Mouse (Mus musculus) urinary bladder, adult 18-20 months (tissue): ENCODE data around the gene Map7.

Experiments used
- DNase-seq, 2 experiments: peaks; one replicate each; pipeline ENCODE4 v3.0.0; 2022; ENCODE audit warnings: low spot score in 2 of 2, mixed read lengths in 2 of 2

Gene Map7

DNA sequence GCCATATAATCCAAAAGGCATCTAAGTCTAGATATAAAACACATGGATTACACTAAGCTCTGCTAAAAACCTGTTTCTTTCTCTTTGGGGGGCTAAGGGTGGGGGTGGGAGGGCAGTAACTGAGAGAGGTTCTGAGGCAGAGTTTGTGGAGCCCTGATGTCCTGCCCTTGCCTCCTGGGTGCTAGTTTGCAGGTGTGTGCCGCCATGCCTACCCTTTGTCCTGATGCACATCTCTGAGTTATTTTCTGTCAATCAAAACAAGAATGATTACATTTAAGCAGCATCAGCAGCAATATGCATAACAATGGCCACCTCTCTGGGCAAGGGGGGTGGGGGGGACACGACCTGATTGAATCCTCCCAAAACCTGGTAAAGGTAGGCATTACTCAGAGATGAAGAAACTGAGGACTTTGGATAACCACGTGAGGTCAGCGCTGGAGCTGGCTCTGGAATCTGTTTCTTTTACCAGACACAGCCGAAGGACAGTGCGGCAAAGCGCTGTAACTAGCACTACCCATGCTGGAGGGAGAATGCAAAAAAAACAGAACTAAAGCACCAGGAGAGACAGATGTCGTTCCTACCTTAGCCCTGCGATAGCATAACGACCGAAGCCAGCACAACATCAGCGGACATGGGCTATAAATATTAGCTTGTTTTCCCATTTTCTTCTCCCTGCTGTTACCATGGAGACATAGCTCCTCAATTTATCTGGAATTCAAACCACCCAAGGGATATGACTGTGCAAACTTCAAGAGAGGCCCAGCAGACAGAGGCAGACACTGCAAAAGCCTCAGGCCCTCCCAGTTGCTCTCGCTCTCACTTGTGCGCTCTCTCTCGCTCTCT, 137.9 kb downstream of the Map7 start:
- no peak for DNase-seq

DNA sequence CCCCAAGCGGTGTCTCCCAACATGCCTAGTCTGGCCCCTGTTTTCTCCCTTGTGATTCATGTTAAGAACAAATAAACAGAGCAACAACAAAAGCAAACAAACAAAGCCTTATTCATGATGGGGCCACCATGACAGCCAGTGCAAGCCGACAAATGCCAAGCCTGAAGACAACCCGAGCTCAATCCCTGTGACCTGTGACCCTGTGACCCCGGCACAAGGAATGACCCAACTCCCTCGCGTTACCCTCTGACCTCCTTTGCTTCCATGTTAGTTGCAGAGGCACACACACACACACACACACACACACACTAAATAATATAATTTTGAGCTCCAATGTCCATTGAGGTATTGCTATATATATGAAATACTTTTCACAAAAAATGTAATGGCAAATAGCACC, 139.1 kb downstream of the Map7 start:
- DNase-seq: no peak

DNA sequence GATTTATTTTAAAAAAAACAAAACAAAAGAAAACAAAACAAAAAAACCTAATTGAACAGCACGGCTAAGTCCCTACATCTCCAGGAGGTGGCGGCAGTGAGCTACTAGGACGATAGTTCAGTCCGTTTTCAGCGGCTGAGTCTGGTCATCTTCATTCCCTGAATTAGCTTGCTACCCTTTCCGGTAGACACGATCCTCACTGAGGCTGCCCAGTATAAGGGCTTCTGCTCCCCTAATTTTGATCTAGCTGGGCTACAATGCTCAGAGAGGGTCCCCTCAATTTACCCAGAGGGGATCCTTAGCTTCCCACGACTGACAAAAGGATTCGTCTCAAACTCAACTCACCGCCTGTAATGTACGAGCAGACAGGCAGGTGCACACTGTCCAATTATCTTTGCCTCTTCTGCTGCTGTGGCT, 142.2 kb downstream of the Map7 start:
- DNase-seq: peak; percentile 54 to 73

DNA sequence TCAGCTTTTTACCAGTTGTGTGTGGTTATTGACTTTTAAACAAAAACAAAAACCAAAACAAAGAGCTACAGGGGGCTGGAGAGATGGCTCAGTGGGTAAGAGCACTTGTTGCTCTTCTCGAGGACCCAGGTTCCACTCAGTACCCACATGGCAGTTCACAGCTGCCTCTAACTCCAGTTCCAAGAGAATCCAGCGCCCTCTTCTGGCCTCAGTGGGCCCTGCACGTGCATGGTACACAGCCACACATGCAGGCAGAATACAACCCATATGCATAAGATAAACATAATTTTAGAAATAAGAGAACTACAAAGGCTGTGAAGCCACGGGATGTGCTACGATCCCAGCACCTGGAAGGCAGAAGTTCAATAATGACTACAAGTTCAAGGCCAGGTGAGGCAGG, 147.7 kb downstream of the Map7 start:
- DNase-seq: no peak

DNA sequence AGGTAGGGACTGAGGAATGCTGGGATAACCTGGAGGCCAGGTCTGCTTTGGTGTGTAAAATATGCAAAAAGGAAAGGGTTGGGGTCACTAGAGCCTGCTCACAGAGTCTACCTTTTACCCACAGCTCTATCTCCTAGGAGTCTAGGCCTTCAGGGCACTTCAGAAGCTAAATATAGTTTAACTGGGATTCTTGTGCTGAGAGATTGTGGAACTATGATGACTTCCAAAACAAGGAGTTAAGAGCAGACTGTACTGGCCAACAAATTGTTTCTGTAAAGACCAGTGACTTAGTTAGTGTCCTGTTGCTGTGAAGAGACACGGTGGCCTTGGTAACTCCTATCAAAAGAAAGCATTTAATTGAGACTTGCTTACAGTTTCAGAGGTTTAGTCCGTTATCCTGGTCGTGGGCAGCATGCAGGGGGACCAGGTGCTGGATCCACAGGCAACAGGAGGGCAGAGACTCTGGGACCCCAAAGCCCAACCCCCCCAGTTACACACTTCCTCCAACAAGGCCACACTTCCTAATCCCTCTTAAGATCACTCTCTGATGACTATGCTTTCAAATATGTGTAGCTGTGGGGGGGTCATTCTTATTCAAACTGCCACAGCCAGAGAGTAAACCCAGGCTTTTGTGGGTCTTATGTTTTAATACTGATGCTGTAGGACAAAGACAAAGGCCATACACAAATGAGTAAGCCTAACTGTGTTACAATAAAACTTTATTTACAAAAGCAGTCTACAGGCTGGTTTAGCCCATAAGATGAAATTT, 150.1 kb downstream of the Map7 start:
- no peak for DNase-seq

DNA sequence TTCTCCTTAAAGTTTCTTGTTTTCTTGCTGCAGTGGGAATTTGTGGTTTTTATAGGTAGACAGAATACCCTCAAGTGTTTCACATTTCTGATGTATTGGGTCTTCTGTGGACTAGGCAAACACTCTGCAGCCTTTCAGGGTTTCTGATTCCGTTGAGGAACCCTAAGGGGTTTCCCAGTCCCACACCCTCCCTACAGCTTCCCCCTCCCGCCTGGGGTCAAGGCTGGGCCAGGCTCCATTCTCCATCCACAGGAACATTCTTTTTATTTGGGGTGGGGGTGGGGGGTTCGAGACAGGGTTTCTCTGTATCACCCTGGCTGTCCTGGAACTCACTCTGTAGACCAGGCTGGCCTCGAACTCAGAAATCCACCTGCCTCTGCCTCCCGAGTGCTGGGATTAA, 150.8 kb downstream of the Map7 start:
- DNase-seq: no peak

DNA sequence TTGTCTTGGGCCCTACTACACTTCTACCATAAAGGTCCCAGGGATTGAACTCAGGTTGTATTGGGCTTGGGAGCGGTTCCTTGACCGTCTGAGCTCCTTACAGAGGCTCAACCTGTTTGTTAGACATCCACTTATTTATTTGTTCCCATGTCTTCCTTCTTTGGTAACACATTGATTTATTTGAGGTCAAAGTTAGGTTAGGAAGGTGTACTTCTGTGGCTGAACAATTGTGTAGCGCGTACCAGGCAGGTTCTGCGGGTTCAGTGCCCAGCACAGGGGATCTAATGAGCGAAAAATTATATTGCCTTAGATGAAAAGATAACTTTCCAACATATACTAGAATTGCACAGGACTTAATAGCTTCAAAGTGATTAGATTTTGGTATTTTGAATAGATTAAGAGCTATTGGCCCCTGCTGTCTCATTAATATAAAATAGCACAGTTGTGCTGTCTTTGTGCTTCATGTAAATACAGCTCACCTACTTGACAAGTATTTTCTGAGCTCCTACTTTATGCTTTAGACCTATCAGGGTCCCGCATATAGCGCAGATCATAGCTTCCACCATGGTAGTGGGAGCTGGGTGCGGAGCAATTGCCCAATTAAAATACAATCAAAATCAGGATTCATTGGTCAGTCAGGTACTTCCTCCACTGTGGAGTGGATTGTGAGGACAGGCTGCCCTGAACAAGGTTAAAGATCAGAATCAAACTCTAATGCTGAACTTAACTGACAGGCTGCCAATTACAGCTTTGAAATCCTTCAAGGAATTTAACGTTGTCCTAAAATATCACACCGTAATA, 162.9 kb downstream of the Map7 start:
- DNase-seq: no peak

DNA sequence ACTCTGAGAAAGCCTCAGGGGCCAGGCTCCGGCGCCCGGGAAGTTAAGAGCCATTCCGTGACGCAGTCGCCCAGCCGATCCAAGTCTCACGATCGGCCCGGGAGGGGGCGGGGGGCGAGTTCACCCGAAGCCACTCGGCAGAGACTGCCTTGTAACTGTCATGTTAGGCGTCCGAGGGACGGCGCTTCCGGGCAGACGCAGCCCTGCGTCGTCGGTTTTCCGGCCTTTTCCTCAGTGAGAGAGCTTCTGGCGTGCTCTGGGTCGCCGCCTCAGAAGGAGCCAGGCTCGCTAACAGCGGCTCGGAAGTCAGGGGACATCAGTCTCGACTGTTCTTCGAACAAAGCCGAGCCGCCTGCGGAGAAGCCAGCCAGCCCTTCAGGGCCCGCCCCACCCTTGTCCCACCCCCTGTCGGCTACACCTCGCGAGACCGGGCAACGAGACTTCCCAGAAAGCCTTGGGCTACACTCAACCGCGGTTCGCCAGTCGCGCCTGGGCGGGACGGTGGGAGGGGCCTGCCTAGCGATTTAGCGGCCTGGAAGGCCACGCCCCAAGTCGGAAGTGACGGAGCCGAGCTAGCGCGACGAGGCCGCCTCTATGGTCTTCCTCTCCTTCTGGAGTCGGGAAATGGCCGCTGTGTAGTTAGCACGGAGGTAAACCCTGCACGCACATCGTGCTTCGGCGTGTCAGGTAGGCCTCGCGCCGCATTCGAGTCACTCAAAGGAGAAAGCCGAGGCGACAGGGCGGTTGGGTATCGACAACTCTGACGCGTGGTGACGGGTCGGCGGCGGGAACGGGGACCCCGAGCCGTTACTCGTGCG, 163.9 kb downstream of the Map7 start, which contains the start of gene Bclaf1:
Gene Bclaf1, plus strand, starts transcription at position 552 of the 818 bp plus-strand sequence.
- DNase-seq: peak; percentile 99 to 100

DNA sequence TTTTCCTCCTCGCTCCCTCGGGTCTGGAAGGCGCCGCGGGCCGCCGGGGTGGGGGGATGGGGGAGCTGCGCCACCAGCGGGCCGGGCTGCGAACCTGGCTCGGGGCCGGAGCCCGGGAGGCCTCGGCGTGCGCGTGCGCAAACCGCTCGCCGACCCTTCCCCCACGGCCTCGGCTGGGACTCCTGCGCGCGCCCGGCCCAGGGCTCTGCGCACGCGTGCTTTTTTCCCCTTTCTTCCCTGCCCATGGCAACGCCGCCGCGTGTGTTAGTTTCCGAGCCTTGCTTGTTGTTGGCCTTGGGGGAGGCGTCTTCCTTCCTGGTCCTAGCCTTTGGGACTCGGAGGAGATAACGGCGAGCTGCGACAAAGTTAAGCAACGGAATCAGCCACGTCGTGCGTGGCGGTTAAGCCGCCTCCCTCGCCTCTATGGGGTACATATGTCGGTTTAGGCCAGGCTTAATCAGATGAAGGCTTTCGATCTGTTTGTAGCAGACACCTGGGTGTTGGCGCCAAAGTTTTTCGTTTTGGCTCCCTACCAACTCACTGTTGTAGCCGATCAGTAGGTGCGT, 164.5 kb downstream of the Map7 start:
- peak; percentile 81 to 82 for DNase-seq

DNA sequence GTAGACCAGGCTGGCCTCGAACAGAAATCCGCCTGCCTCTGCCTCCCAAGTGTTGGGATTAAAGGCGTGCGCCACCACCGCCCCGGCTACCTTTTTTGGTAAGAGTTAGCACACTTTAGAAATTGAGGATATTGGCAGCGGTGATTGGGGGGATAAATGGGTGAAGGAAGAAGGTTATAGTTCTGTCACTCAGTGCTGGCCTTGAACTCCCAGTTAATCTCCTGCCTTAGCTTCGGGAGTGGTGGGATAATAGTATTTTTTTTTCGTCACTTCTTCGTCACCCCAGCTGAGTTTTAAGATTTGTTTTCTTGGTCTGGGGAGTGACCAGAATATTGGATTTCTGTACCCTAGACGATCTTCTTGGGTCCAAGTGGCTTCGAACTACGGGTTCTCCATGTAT, 165.2 kb downstream of the Map7 start:
- no peak for DNase-seq

DNA sequence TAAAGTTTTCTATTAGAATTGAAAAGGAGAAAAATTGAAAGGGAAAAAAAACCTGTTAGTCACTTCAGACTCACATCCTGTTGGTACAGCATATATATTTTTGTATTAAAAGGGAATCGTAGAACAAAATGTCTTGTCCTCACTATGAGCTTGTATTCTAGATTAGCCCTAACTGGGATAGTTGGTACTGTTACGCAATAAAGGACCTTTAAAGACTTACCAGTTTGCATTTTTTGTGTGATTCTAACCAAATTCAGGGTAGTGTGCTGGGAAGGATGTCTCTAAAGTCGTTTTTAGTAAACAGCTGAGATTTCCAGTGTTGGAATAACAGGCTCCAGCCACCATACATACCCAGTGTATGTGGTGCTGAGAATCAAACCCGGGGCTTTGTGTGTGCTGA, 165.7 kb downstream of the Map7 start:
- DNase-seq: no peak

DNA sequence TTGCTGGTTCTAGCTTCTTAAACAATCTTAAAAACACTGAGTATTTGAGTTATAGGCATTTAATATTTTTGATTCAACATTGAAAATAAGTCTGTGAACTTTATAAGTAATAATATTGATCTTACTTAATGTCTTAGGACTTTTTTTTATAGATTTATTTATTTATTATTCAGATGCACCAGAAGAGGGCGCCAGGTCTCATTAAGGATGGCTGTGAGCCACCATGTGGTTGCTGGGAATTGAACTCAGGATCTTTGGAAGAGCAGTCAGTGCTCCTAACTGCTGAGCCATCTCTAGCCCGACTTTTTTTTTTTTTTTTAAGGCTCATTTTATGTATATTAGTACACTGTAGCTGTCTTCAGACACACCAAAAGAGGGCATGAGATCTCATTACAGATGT, 166.5 kb downstream of the Map7 start:
- no peak for DNase-seq

DNA sequence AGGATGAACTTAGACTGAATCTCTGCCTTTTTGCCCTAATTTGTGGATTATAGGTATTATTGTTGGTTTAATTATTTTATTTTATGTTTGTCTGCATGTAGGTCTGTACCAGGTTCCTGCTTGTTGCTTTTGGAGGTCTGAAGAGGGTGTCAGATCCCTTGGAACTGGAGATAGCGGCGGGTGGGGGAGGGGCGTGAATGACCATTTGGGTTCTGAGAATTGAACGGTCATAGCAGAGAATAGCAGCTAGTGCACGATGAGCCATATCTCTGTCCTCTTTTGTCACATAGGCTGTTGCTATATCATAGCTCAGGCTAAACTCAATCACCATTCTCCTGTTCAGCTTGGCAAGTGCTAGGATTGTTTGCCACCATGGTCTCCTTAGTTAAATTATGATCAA, 169.2 kb downstream of the Map7 start:
- DNase-seq: no peak

DNA sequence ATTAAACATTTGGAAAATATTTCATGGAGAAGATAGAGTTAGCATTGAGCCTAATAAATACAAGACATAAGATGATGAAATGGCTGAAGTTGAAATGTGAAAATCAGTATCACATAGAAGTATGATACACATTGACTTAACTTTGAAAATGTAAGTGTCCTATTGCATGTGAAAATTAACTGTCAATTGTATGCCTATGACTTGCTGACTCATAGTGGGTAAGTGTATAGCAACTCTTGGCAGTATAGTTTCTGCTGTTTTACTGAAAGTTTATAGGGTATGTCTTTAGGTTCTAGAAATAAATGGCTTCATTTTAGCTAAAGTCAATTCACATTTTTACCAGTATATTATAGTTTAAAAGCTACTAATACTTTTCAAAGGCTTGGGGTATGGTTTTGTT, 178.0 kb downstream of the Map7 start:
- no peak for DNase-seq
